Mouse (Mus musculus) CD4-positive, CD25-positive, alpha-beta regulatory T cell (primary cell): ENCODE measurements around the gene Pank1. TPM values are rescaled to one million over a fixed set of nuclear protein-coding genes. Genes with fewer than 3 reads are reported as not detected.

Experiments
- polyA plus RNA-seq: library from polyadenylated mRNA; unstranded; fragments of 100-300 nt; shearing (Covaris generic); gene quantifications from one replicate; pipeline ENCODE4 v1.2.1, GENCODE M21; 2017

Pank1 gene
- 1.8 TPM for polyA plus RNA-seq

GRCm38 (mm10) chr19:34878603-34879541, at the start of gene Pank1:
Gene Pank1 (minus strand): TSS chr19:34879455.

DNA sequence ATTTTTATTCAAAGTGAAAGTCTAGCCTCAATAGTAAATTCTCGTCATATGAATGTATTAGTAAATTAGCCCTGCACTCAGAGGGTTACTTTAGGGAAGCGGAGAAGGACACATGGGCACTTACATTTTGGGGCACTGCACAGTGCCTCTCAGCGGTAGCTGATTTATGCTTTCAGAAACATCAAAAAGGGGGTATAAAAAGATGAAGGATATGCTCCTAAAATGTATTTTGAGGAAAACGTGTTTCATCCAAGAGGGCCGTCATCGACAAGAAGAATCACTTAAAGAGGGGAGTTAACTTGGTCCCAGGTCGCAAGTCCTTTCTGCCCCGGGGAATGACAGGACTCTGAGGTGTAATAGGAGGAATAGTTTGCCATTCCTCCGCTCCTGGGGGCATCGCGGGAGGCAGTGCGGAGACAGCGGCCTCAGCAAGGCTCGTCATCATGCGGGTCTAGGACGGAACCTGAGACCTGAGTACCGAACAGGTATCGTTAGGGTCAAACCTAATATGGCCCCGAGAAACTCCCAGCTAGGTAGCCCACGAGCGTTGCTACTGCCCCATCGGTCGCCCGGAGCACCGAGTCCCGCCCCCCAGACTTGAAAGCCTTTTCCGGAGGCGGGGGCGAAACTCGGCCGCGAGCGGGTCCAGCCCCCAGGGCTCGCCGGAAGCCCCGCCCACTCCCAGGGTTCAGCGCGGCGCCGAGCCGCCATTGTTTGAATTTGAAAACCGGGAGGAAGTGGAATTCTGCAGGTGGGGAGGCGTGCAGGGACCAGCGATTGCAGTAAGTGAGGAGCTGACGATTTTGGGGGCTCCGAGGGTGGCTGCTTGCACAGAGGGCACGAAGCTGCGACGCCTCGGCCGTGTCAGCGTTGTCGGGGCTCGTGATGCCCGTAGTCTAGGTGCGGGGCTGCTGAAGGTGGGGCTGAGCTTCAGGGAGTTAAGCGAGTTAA, 42.7 kb upstream of the Pank1 start, which contains the start of gene Kif20b:
Gene Kif20b, plus strand, starts transcription at position 710 of the 951 bp plus-strand sequence.

Other genes with a start within 250 kb of the Pank1 start
- gene Ifit1bl2, start 238.7 kb downstream of the Pank1 start, polyA plus RNA-seq: 1.0 TPM
- gene Ifit1, start 238.6 kb downstream of the Pank1 start, polyA plus RNA-seq: 41.8 TPM
- not detected for gene Slc16a12, start 132.2 kb downstream of the Pank1 start, polyA plus RNA-seq
- 16.3 TPM for gene Kif20b, start 42.9 kb upstream of the Pank1 start, polyA plus RNA-seq